Mouse (Mus musculus): Measurements from ENCODE around the gene Cxcl17. TPM values are rescaled to one million over a fixed set of nuclear protein-coding genes. Genes with fewer than 3 reads are reported as not detected.
A peak's percentile ranks its signal among the peaks of the same experiment; 100 is the strongest.

The Cxcl17 gene
- polyA plus RNA-seq, 1 experiment from 2014 or later = 0.18 TPM

DNA sequence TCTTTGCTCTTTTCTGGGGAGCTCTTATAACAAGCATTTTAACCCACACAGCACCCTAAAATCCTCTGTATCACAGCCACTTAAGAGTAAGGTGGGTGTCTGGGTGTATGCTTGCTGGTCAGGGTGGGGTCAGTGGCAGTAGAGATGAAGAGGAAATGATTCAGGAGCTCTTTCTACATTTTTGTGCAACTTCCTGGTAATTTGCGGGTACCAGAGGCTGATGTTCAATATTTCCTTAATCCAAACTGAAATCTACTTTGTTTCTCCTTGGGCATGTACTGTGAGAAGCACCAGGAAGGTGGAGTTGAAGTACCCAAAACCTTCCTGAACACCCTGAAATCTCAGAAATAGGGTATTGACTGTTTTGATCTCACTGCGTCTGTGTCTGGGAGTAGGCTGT, 24.0 kb upstream of the Cxcl17 start:
- ATAC-seq = no peak
- peaks cover 10% of the 10 kb centered on the region for H3K4me1 ChIP-seq (ENCODE audit: control insufficient read depth, insufficient read depth, low read length)
- H3K27ac ChIP-seq (ENCODE audit: low read length) = no peak overlapping the region
- no peaks in the 10 kb centered on the region for H3K9me3 ChIP-seq (ENCODE audit: control insufficient read depth, low read length)
- H3K4me3 ChIP-seq (ENCODE audit: low read length) = no peak overlapping the region
- whole genome bisulfite sequencing = 77% methylated on average over 2 of the region's 2 CpGs
- H3K27me3 ChIP-seq (replicated peaks; ENCODE audit: control insufficient read depth, insufficient read depth, low read length) = no peaks in the 10 kb centered on the region
- H3K4me2 ChIP-seq (ENCODE audit: low read depth, low read length) = no peak overlapping the region
- no peaks in the 10 kb centered on the region for H3K36me3 ChIP-seq (ENCODE audit: control insufficient read depth, insufficient read depth, low read length)
- no peak overlapping the region for H3K9ac ChIP-seq (ENCODE audit: low read depth, low read length)

DNA sequence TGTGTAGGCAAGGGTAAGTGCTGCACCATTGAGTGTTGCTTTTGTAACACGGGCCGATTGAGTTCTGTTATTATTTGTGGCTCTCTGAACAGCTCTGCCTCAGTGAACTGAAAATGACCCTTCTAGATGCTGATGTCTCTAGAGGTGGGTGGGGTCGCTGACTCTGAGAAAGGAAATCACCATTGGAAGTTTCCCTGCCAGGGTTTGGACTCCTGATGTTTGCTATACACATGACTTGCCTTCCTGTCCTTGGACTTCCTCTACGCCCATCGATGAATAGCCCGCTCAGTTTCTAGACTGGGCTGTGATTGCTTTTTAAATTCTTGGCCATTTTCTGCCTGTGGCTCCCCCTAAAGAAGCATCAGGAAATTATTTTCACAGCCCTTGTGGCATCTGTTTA, 23.5 kb upstream of the Cxcl17 start:
- no peaks in the 10 kb centered on the region for H3K27me3 ChIP-seq (replicated peaks; ENCODE audit: control insufficient read depth, insufficient read depth, low read length)
- H3K9me3 ChIP-seq (ENCODE audit: control insufficient read depth, low read length) = no peaks in the 10 kb centered on the region
- H3K4me3 ChIP-seq (ENCODE audit: low read length) = no peak overlapping the region
- no peaks in the 10 kb centered on the region for H3K36me3 ChIP-seq (ENCODE audit: control insufficient read depth, insufficient read depth, low read length)
- H3K4me1 ChIP-seq (ENCODE audit: control insufficient read depth, insufficient read depth, low read length) = peaks cover 10% of the 10 kb centered on the region
- H3K9ac ChIP-seq (ENCODE audit: low read depth, low read length) = no peak overlapping the region
- WGBS = 82% methylated on average over 6 of the region's 6 CpGs
- H3K27ac ChIP-seq (ENCODE audit: low read length) = no peak overlapping the region; the same call in 1 of the 2 replicates
- no peak for ATAC-seq
- no peak overlapping the region for H3K4me2 ChIP-seq (ENCODE audit: low read depth, low read length)

DNA sequence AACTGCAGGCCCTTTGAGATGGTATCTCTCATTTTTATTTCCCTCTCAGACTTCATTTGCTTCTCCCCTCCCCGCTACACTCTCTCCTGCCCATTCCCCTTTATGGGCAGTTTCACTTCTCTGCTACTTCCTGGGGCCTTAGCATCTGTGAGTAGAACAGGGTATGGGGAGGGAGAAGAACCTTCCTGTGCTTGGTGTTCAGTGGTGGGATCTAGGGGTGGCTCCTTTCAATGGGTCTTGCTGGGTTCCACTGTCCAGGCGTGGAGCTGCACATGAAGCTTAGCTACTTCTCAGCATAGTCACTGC, 22.8 kb upstream of the Cxcl17 start:
- Histone ChIP-seq H3K4me1 (ENCODE audit: control insufficient read depth, insufficient read depth, low read length) (peaks cover 10% of the 10 kb centered on the region), H3K4me3 (ENCODE audit: low read length) (no peak overlapping the region), H3K36me3 (ENCODE audit: control insufficient read depth, insufficient read depth, low read length) (no peaks in the 10 kb centered on the region), H3K4me2 (ENCODE audit: low read depth, low read length) (no peak overlapping the region), H3K9me3 (ENCODE audit: control insufficient read depth, low read length) (no peaks in the 10 kb centered on the region), H3K27ac (ENCODE audit: low read length) (peak overlapping the region; percentile 25; the same call in 1 of the 2 replicates), H3K9ac (ENCODE audit: low read depth, low read length) (no peak overlapping the region), H3K27me3 (replicated peaks; ENCODE audit: control insufficient read depth, insufficient read depth, low read length) (no peaks in the 10 kb centered on the region)
- 83% methylated on average over 2 of the region's 2 CpGs for WGBS
- ATAC-seq = no peak

DNA sequence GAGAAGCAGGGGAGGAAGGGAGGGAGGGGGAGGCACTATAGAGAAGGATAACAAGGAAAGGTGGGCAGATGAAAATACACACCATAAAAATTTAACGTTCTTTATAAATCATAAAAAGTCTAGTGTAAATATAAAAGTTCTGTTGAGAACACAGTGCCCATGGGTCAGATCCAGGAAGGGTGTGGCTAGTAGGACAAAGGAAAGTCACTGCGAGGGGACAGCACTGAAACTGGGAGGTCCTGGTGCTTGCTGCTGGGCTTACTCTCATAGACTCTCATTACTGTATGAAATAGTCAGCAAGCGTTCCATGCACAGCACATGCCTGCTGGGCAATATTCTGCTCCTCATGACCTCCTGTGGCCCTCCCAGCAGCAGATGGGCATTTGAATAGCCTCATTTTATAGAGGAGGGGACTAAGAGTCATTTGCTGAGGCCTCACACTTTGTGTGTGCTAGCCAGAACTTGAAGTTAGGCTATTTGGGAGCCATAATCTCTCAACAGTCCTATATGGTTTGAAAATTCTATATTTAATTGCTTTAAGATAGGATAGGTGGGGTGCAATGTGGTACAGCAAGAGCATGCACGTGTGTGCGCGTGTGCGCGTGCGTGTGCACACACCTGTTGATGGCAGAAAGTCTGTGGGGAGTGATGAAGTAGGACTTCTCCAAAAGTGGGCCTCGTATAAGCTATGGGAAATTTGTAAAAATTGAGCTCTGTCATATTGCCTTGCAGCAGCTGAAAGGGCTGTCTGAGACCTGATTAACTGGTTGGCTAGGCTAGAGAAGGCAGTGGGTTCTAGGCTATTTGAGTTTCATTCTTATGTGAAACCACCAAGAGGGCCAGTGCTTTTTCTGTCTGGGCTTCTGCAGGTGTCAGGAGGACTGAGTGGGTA, 22.2 kb upstream of the Cxcl17 start:
- H3K27me3 ChIP-seq (replicated peaks; ENCODE audit: control insufficient read depth, insufficient read depth, low read length) = no peaks in the 10 kb centered on the region
- H3K4me1 ChIP-seq (ENCODE audit: control insufficient read depth, insufficient read depth, low read length) = peaks cover 10% of the 10 kb centered on the region
- H3K27ac ChIP-seq (ENCODE audit: low read length) = peak overlapping the region; percentile 4; the same call in 1 of the 2 replicates
- WGBS = 80% methylated on average over 10 of the region's 10 CpGs
- no peak overlapping the region for H3K4me3 ChIP-seq (ENCODE audit: low read length)
- H3K9me3 ChIP-seq (ENCODE audit: control insufficient read depth, low read length) = no peaks in the 10 kb centered on the region
- H3K36me3 ChIP-seq (ENCODE audit: control insufficient read depth, insufficient read depth, low read length) = no peaks in the 10 kb centered on the region
- H3K4me2 ChIP-seq (ENCODE audit: low read depth, low read length) = no peak overlapping the region
- H3K9ac ChIP-seq (ENCODE audit: low read depth, low read length) = no peak overlapping the region
- ATAC-seq = no peak

DNA sequence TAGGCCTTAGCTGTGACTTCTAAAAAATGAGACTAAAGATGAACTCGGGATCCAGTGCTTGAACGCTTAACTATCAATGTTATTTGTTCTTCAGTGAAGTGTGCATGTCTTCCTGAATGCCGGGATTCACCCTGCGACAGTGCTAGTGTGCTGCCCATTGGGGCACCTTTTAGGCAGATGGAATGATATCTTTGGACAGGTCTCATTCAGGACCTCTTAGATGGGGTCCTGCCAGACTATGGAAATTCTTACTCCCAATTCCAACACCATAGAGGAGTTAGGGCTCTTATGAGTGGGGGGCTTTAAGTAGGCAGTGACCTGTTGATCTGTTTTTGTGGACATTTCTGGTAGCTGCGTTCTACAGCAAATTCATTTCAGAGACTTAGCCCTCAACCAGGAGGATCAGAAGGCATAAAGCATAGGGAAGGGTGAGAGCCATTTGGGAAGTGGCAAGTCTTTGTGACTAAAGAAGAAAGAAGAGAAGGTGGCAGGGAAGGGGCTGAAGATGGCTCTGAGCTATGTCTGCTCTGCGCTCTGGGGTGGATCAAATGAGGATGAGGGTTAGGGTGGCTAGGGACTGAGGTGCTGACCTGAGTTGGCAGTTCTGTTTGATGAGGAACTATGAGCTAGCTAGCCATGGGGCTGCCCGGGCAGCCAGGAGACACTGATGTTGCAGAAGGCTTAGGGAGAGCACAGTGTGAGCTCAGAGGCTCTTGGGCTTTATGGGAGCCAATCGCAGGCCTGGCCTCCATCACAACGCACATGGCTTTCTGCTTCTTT, 21.3 kb upstream of the Cxcl17 start:
- Histone ChIP-seq H3K9me3 (ENCODE audit: control insufficient read depth, low read length) (no peaks in the 10 kb centered on the region), H3K4me3 (ENCODE audit: low read length) (no peak overlapping the region), H3K4me1 (ENCODE audit: control insufficient read depth, insufficient read depth, low read length) (peaks cover 10% of the 10 kb centered on the region), H3K36me3 (ENCODE audit: control insufficient read depth, insufficient read depth, low read length) (no peaks in the 10 kb centered on the region), H3K9ac (ENCODE audit: low read depth, low read length) (no peak overlapping the region; the same call in 1 of the 2 replicates), H3K27me3 (replicated peaks; ENCODE audit: control insufficient read depth, insufficient read depth, low read length) (no peaks in the 10 kb centered on the region), H3K27ac (ENCODE audit: low read length) (peak overlapping the region; percentile 75), H3K4me2 (ENCODE audit: low read depth, low read length) (no peak overlapping the region)
- no peak for ATAC-seq
- whole genome bisulfite sequencing = 81% methylated on average over 9 of the region's 9 CpGs

DNA sequence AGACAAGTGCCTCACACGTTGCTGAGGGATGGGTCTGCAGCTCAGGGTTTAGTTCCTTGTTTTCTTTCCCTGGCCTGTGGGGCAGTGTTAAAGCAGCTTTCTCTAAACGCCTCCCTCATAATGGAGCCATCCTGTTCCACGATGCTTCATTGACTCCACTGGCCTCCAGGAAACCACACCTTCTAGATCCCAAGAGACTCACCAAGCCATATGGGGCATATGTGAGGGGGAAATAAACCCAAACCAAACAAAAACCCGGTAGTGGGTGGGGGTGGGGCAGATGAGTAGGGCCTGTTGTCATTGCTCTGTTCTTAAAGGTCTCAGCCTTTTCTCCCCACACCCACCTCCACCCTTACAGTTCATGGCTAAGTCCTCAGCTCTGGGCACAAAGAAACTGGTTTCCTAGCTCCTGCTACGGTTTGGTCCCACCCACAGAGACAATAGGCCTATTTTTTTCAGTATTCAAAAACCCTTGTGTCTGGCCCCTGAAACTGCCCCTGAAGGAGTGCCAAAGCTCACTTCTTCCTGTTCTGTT, 20.4 kb upstream of the Cxcl17 start:
- H3K4me3 ChIP-seq (ENCODE audit: low read length) = no peak overlapping the region
- no peaks in the 10 kb centered on the region for H3K9me3 ChIP-seq (ENCODE audit: control insufficient read depth, low read length)
- no peaks in the 10 kb centered on the region for H3K36me3 ChIP-seq (ENCODE audit: control insufficient read depth, insufficient read depth, low read length)
- no peak overlapping the region for H3K9ac ChIP-seq (ENCODE audit: low read depth, low read length)
- 15% methylated on average over 5 of the region's 5 CpGs for WGBS
- H3K4me1 ChIP-seq (ENCODE audit: control insufficient read depth, insufficient read depth, low read length) = peaks cover 10% of the 10 kb centered on the region
- ATAC-seq = peak; percentile 72
- no peaks in the 10 kb centered on the region for H3K27me3 ChIP-seq (replicated peaks; ENCODE audit: control insufficient read depth, insufficient read depth, low read length)
- H3K27ac ChIP-seq (ENCODE audit: low read length) = peak overlapping the region; percentile 75
- no peak overlapping the region for H3K4me2 ChIP-seq (ENCODE audit: low read depth, low read length)

DNA sequence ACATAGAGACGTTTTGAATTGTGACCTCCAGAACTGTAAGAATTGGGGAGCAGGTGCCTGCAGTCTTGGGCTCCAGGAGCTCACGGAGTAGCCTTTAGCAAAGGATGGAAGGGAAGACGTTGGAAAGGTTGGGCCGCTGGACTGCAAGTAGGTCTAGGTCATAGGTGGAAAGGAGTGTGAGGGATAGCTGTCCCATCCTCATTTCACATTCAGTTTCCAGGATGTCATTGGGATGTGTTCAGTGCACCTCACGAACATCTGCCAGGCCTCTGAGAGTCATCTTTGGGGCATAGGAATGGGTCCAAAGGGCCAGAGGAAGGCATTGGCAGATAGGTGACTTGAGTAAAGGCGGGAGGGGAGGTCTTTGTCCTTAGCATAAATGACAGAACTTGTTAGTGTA, 19.7 kb upstream of the Cxcl17 start:
- Histone ChIP-seq H3K36me3 (ENCODE audit: control insufficient read depth, insufficient read depth, low read length) (no peaks in the 10 kb centered on the region), H3K27ac (ENCODE audit: low read length) (peak overlapping the region; percentile 20), H3K9ac (ENCODE audit: low read depth, low read length) (no peak overlapping the region), H3K4me1 (ENCODE audit: control insufficient read depth, insufficient read depth, low read length) (peaks cover 10% of the 10 kb centered on the region), H3K9me3 (ENCODE audit: control insufficient read depth, low read length) (no peaks in the 10 kb centered on the region), H3K4me2 (ENCODE audit: low read depth, low read length) (no peak overlapping the region), H3K4me3 (ENCODE audit: low read length) (no peak overlapping the region), H3K27me3 (replicated peaks; ENCODE audit: control insufficient read depth, insufficient read depth, low read length) (no peaks in the 10 kb centered on the region)
- WGBS = 87% methylated on average over 6 of the region's 6 CpGs
- no peak for ATAC-seq

DNA sequence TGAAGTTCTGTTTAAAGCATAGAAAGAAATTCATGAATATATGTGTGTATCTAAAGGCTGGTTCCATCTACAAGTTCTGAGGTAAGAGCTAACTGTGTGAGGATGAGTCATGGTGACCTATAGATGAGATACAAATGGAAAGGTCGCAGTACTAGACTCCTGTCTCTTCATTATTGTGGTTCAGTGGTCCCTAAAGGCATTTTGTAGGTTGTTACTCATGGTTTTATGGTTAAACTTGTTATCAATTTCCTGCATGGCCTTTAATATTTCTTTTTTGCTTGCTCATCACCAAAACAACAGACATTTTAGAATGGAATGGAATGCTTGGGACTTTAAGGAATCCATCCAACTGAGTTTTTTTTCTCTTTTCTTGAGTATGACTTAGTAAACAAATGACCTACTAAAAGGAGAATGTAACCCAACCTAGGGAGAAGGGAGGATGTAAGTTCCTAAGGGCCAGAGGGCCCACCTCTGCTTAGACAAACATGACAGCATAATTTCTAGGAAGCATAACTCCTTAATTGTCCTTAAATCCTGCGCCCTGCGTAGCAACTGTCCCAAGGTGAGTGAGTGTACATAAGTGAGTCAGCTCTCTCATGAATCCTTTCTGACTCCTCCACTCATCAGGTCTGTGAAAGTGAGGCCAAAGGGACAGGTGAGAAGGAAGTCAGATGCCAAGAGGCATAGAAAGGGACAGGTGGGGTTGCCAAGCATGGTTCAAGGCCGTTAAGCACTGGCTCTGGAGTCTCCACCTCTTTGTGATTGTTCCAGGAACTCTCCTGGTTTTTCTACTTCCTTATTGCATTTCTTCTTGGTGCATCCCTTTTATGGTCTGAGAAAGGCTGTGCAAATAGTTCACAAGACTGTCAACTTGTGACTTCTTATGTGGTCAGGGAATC, 17.4 kb upstream of the Cxcl17 start:
- no peaks in the 10 kb centered on the region for H3K27me3 ChIP-seq (replicated peaks; ENCODE audit: control insufficient read depth, insufficient read depth, low read length)
- H3K36me3 ChIP-seq (ENCODE audit: control insufficient read depth, insufficient read depth, low read length) = no peaks in the 10 kb centered on the region
- ATAC-seq = peak; percentile 91
- H3K9ac ChIP-seq (ENCODE audit: low read depth, low read length) = no peak overlapping the region
- H3K4me2 ChIP-seq (ENCODE audit: low read depth, low read length) = no peak overlapping the region
- WGBS = 62% methylated on average over 4 of the region's 4 CpGs
- no peaks in the 10 kb centered on the region for H3K9me3 ChIP-seq (ENCODE audit: control insufficient read depth, low read length)
- no peak overlapping the region for H3K4me3 ChIP-seq (ENCODE audit: low read length)
- H3K4me1 ChIP-seq (ENCODE audit: control insufficient read depth, insufficient read depth, low read length) = peaks cover 10% of the 10 kb centered on the region
- H3K27ac ChIP-seq (ENCODE audit: low read length) = peak overlapping the region; percentile 81

DNA sequence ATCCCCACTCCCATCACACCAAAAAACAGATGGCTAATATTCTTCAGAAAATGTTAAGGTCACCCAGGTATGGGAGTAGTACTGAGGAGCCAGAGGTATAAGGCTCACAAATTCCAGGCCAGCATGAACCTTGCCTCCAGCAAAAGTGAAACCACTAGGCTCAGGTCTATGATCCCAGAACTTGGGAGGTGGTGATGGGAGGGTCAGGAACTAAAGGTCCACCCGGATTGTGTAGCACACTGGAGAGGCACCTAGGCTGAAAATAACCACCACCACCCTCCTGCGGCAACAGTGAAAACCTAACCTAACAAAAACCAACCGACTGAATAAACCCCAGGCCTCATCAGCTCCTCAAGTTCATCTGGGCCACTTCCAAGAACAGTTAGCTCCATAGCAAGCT, 15.6 kb upstream of the Cxcl17 start:
- H3K4me3 ChIP-seq (ENCODE audit: low read length) = no peak overlapping the region
- no peak overlapping the region for H3K27ac ChIP-seq (ENCODE audit: low read length)
- no peak for ATAC-seq
- H3K4me2 ChIP-seq (ENCODE audit: low read depth, low read length) = no peak overlapping the region
- H3K27me3 ChIP-seq (replicated peaks; ENCODE audit: control insufficient read depth, insufficient read depth, low read length) = no peaks in the 10 kb centered on the region
- H3K4me1 ChIP-seq (ENCODE audit: control insufficient read depth, insufficient read depth, low read length) = peaks cover 8% of the 10 kb centered on the region
- 77% methylated on average over 3 of the region's 3 CpGs for WGBS
- no peaks in the 10 kb centered on the region for H3K36me3 ChIP-seq (ENCODE audit: control insufficient read depth, insufficient read depth, low read length)
- H3K9ac ChIP-seq (ENCODE audit: low read depth, low read length) = no peak overlapping the region
- H3K9me3 ChIP-seq (ENCODE audit: control insufficient read depth, low read length) = no peaks in the 10 kb centered on the region
